Mouse (Mus musculus): ENCODE results near the gene Nptx2.

The Nptx2 gene

GRCm38 (mm10) chr5:144585100-144585499 lies 39.4 kb downstream of the Nptx2 start:
- DNase-seq (ENCODE audit: low spot score in 2 of 2), result no peak

DNA sequence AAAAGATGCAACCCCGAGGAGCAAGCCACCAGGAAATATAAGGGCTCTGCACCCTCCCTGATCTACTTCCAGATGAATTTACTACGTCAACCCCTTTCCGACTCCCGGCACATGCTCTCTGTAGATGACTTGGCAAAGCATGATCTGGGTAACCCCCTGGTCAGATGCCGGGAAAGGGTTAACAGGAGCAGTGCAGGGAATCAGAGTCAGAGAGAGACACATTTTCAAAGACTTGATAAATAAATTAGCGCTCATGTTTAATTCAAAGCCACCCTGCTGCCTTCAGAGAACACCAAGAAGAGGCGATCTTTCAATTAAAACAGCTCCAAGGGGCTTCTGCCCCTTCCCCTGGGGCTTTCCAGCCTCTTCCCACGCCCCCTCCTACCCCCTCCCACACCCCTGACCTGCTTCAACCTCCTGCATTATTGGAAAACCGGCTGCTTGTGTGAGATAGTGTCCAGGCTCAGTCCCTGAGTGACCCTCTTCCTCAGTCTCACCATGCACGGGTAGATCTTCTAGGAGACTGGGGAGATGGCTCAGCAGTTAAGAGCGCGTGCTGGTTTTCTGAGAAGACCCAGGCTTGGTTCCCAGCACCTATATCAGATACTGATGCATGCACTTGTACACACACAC lies 45.7 kb downstream of the Nptx2 start:
- DNase-seq (ENCODE audit: low spot score in 2 of 2), result no peak

GRCm38 (mm10) chr5:144594796-144595195 lies 49.1 kb downstream of the Nptx2 start:
- peak; percentile 44 to 53 for DNase-seq (ENCODE audit: low spot score in 2 of 2)
